Mouse (Mus musculus): ENCODE data around the gene Zrsr2.

- TF ChIP-seq CTCF (IDR thresholded peaks at IDR 0.05; ENCODE audit: borderline replicate concordance, control insufficient read depth, extremely low read depth, insufficient read depth, low read length, poor library complexity) (no peak), POLR2A (IDR thresholded peaks at IDR 0.05; ENCODE audit: control insufficient read depth, extremely low read depth, insufficient read depth, low read length, poor library complexity) (no peak)
These were observed 23.7 kb downstream of the Zrsr2 start for GRCm38 (mm10) chrX:163934731-163935130.

Measured in thymus, adult 2 months (tissue).